Mouse (Mus musculus) C2C12 (cell line): ENCODE results near the gene Ift43.

Source experiments
- CTCF ChIP-seq: IDR thresholded peaks from one replicate; pipeline ENCODE4 v1.5.1; 2011; ENCODE audit not compliant: control insufficient read depth, insufficient read depth, insufficient read length
- MYOG ChIP-seq: IDR thresholded peaks from one replicate; pipeline ENCODE4 v1.6.1; 2011; ENCODE audit not compliant: control insufficient read depth, insufficient read length; ENCODE audit errors: extremely low read depth

GRCm38 (mm10) chr12:86046141-86046540 is 36.2 kb upstream of the Ift43 start:
- TF ChIP-seq CTCF, result no peak
- TF ChIP-seq MYOG, result no peak
